Mouse (Mus musculus) embryo, embryonic 9.5 days (tissue): ENCODE data around the gene Crbn.

Experiments used
- DNase-seq: peaks from one replicate; pipeline ENCODE4 v3.0.0-alpha.2; 2017; ENCODE audit errors: extremely low spot score

Crbn gene

DNA sequence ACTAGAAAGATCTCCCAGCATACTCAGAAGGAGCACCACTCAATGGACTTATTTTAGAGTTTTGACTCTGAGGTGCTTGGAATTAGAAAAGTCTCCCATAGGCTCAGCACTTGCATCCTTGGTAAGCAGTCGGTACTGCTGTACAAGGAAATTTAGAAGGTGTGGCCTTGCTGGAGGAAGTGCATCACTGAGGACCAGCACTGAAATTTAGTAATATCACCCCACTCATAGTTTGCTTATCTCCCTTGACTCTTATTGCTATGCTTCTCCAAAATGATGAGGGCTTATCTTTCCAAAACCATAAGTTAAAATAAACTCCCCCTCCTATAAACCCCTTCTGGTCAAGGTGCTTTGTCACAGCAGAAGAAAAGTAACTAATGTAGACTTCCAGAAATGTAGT is 38.4 kb downstream of the Crbn start:
- no peak for DNase-seq

DNA sequence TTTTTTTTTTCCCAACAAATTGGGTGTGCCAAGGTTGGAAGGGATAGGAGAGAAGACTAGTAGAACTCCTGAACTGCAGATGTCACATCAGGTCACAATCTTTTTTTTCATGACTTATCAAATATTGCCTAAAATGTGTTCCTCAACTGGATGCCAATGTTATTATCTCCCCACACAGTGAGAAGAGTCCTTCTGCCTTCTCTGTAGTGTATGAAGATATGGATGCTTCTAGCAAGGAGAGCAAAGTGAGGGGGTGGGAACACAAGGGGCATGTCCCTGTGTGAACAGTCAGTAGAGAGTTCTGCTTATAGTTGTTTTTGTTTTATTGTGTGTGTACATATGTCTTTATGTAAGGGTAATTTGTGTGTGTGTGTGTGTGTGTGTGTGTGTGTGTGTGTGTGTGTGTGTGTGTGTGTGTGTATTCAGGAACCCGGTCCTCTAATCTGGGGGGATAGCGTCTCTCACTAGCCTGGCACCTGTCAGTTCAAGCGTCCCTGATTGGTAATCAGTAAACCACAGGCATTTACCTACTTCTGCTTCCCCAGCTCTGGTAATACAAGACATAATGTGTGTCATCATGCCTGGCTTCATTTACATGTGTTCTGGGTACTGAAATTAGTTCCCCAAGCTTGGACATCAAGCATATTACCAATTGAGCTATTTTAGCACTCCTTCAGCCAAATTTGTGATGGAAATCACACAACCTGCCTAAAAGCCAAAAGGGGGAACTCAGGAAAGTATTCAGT is 39.2 kb downstream of the Crbn start:
- no peak for DNase-seq

DNA sequence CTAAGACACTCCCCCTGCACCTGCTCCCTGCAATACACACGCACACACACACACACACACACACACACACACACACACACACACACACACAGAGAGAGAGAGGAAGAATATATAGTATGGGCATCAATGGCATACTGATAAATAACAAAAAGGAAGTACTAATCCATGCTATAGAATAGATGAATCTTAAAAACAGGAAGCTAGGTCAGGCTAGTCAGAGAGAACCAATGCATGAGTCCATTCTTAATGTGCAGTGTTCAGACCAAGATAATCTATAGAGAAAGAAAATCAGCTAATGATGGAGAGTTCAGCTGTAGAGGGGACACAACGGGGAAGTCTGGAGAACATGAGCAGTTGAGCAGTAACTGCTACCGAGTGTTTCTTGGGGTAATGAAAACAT is 41.6 kb downstream of the Crbn start:
- DNase-seq, result no peak

DNA sequence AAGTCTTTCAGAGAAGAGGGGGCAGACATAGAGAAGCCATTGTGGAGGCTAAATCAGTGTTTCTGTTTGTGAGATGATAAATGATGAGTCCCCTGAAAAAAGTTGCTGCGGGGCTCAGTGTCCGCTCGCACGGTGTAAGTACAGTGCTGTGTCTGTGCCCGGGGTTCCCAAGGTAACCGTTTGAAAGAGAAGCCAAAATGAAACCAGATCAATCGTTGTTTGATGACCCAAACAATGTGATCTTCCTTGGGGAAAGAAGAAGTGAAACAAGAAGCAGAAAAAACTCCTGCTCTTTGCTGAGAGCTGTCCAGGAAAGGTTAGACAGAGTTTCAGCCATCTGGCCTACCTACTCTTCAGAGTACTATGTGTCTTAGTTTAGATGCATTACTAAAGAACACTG is 49.6 kb downstream of the Crbn start:
- no peak for DNase-seq

DNA sequence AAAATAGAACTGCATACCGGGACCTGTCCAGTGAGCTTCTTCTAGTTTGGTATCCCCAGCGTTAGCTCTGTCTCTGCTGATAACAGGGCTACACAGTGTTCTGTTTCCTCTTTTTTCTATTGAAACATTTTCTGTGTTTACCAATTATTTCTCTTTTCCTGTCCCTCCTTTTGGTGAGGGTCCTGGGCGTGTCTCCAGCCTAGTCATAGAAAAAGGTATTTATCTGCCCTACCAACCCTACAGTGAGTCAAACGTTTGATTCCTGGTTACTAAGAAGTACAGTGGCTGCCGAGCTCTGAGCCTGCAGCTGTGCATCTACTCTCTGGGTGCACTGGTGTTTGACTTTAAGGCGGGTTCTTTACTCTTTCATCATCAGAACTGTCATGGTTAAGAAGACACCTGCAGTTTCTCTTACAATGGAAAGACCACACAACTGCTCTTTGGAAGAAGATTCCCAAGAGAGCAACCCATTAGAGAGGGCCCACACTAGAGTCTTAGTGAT is 50.9 kb downstream of the Crbn start, which contains the start of gene Il5ra:
Il5ra (minus strand) TSS at position 151 of the 502 bp plus-strand sequence.
- no peak for DNase-seq

DNA sequence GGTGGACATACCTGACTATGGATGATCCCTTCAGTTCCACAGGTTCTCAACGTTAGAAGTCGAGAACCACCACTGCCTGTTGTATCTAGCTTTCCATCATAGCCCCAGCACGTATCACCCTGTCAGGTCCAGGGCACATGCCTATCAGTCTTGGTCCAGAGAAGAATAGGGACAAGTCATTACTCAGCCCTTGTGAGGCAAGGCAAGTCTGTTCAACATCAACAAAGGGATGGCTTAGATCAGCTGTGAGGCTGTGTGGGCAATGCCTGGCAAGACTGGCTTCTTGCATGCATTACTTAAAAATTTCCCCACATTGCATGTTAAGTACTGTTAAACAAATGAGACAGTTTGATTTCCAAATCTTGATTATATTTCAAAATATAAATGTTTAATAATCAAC is 52.1 kb downstream of the Crbn start:
- DNase-seq, result no peak

GRCm38 (mm10) chr6:106747251-106747650 is 52.6 kb downstream of the Crbn start:
- no peak for DNase-seq

DNA sequence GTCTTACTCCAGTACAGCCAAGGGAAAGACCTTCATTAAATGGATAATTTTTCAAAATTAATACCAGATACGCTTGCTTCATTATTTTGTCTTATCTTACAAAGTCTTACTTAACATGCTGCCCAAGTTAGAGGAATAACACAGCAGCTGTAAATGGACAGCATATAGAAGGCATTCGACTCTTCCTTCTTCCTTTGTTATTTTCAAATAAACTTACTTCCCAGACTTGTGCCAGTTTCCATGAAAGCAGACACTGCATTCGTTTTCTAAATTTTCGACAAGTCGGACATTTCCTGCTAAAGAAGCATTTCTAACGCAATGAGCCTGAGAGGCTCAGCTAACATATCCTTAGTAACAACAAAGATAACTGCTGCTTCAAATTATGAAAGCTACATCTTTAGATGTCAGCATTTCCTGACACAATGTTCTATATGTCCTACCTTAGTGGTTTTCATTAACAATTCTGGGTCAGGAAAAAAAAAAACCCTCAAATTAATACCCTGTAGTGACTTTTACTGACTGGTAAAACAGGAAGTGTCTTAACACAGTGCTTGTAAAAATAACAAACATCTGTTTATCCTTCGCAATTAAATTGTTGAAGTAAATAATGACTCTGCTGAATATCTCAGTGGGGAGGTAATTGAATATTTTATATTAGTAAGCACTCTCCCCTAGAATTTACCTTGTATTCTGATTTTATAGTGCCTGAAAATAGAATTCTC is 54.0 kb downstream of the Crbn start:
- no peak for DNase-seq

GRCm38 (mm10) chr6:106743556-106744233 is 56.2 kb downstream of the Crbn start:
- DNase-seq, result no peak

DNA sequence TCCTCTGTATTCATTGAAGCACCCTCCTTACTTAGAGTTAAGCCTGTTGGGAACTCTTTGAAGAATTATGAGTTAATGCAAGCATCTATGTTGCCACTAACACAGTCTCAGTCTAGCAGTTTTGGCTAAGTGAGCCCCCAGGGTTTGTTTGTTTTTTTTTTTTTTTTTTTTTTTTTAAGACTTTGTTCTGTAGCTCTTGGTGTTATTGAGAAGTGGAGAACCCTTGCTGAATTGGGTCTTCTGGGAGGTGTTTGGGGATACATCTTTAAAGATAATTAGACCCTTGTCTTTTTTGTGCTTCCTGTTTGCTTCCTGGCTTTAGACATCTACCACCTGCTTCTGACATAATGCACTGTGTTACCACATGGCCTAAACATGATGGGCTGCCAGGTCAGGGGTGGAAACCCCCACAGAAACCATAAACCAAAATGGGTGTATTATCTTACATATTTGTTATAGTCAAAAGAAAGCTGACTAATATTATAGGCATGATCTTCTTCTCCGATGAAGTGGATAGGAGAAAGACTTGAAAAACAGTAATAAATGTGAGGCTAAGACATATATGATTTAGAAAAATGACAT is 59.5 kb downstream of the Crbn start:
- no peak for DNase-seq

GRCm38 (mm10) chr6:106738229-106738628 is 61.6 kb downstream of the Crbn start:
- no peak for DNase-seq

DNA sequence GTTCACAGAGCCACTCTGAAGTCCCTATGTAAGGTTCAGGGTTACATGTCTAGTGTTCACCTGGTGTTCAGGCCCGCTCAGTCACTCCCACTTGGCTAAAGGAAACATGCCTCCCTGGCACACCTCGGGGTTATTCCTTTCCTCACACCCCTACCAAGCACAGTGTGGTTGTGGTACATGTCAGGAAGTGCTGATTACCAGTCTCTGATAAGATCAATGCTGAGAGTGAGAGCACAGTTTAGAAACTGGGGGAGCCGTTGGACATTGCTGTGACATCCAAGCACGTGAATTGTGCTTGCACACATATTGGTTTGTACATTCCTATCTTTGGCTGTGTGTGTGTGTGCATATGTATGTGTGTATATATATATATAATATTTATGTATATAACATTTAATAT is 67.3 kb downstream of the Crbn start:
- DNase-seq, result no peak
